Mouse (Mus musculus) Muller cell, postnatal 12 days (primary cell): ENCODE results near the gene Slc35b1.

Experiments used
- DNase-seq: peaks from one replicate; pipeline ENCODE4 v3.0.0-alpha.2; 2015; ENCODE audit errors: inconsistent ontology term

Slc35b1 gene

GRCm38 (mm10) chr11:95423505-95423904, 39.0 kb downstream of the Slc35b1 start:
- DNase-seq, result no peak

- DNase-seq, result no peak
Measured at GRCm38 (mm10) chr11:95431344-95431743, 46.9 kb downstream of the Slc35b1 start.

DNA sequence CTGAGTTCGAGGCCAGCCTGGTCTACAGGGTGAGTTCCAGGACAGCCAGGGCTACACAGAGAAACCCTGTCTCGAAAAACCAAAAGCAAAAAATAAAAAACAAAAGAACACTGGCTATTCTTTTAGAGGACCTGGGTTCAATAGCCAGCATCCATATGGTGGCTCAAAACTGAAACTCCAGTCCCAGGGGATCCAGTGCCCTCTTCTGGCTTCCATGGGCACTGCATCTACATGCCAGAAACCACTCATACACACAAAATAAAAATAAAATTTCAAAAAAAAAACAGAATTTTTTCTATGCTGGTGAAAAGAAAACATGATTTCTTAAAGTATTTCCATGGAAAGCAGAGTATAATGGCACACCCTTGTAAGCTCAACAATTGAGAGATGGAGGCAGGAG, 47.7 kb downstream of the Slc35b1 start:
- no peak for DNase-seq
